Mouse (Mus musculus): ENCODE data around the gene Rdh16f2.

DNA sequence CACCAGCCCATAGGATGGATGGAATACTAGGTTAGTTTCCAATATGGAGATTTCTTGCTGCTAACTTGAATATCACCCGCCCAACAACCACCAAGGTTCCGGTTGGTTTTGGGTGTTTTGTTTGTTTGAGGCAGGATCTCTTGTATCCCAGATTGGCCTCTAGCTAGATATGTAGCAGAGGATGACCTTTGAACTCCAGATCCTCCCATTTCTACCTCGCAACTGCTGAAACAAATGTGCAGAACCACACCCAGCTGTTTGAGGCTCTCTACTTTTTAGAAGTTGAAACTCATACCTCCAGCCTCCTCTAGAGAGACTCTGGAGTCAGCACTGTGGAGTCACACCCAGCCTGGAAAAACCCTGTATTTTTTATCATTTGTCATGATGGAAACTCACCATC, 31.2 kb downstream of the Rdh16f2 start:
- TF ChIP-seq GATA1 (IDR thresholded peaks at IDR 0.05; ENCODE audit: borderline replicate concordance, low read length) = no peak
- TF ChIP-seq FLI1 (IDR thresholded peaks at IDR 0.05; ENCODE audit: low read length) = no peak
